Mouse (Mus musculus) kidney, postnatal 0 days (tissue): ENCODE measurements around the gene U2af1. TPM values are rescaled to one million over a fixed set of nuclear protein-coding genes. Genes with fewer than 3 reads are reported as not detected.

Source experiments
- ATAC-seq: fragments of 200-750 bp; cut with Nextera tagmentation; replicated peaks from 2 replicates; pipeline ENCODE4 v1.8.0; 2017; ENCODE audit warnings: low read depth, moderate number of reproducible peaks, moderate TSS enrichment, moderate library complexity; ENCODE audit not compliant: low FRiP score
- DNase-seq: peaks from one replicate; pipeline ENCODE4 v3.0.0-alpha.2; 2016; ENCODE audit warnings: low spot score
- H3K27ac ChIP-seq: fragments of 300-500 bp; sonication (generic); 2 replicates; pipeline ENCODE4 v1.5.1; 2014; ENCODE audit warnings: mild to moderate bottlenecking
- H3K27me3 ChIP-seq: fragments of 300-500 bp; sonication (generic); 2 replicates; pipeline ENCODE4 v1.6.1; 2014; ENCODE audit warnings: low read length, mixed read lengths; ENCODE audit not compliant: insufficient read depth
- H3K36me3 ChIP-seq: fragments of 300-500 bp; sonication (generic); 2 replicates; pipeline ENCODE4 v1.6.1; 2014; ENCODE audit warnings: low read length, mixed read lengths; ENCODE audit not compliant: insufficient read depth
- H3K4me1 ChIP-seq: fragments of 300-500 bp; sonication (generic); replicated peaks from 2 replicates; pipeline ENCODE4 v1.6.1; 2014; ENCODE audit warnings: antibody characterized with exemption, low read length, mixed read lengths; ENCODE audit not compliant: insufficient read depth
- H3K4me2 ChIP-seq: fragments of 300-500 bp; sonication (generic); 2 replicates; pipeline ENCODE4 v1.6.1; 2014; ENCODE audit warnings: mild to moderate bottlenecking, low read length, moderate library complexity, mixed read lengths
- H3K4me3 ChIP-seq: fragments of 300-500 bp; sonication (generic); replicated peaks from 2 replicates; pipeline ENCODE4 v1.5.1; 2014; ENCODE audit warnings: low read depth, low read length
- H3K9ac ChIP-seq: fragments of 300-500 bp; sonication (generic); 2 replicates; pipeline ENCODE4 v1.6.1; 2014; ENCODE audit warnings: low read depth, low read length
- H3K9me3 ChIP-seq: fragments of 300-500 bp; sonication (generic); replicated peaks from 2 replicates; pipeline ENCODE4 v1.6.1; 2016; ENCODE audit warnings: low read length, inconsistent platforms, mixed read lengths
- CTCF ChIP-seq: IDR thresholded peaks from 2 replicates; pipeline ENCODE4 v1.5.1; 2016; ENCODE audit warnings: antibody characterized with exemption, low read depth, mild to moderate bottlenecking, moderate library complexity
- WGBS: fragments of 180-500 bp; shearing (Covaris S2); extraction: QIAGEN DNeasy Blood & Tissue Kit; methylation state at CpG from one replicate; pipeline ENCODE4 v1.1.7; 2014; 5-methylcytosine and 5-hydroxymethylcytosine counted together
- polyA plus RNA-seq: library from polyadenylated mRNA; unstranded; fragments of >200 nt; fragmentation: Nextera tagmentation; extraction: Ambion mirVana; gene quantifications from 2 replicates; pipeline ENCODE4 v1.2.1, GENCODE M21; 2015

U2af1 gene
- polyA plus RNA-seq, 1 experiment from 2014 or later, result 238 TPM

DNA sequence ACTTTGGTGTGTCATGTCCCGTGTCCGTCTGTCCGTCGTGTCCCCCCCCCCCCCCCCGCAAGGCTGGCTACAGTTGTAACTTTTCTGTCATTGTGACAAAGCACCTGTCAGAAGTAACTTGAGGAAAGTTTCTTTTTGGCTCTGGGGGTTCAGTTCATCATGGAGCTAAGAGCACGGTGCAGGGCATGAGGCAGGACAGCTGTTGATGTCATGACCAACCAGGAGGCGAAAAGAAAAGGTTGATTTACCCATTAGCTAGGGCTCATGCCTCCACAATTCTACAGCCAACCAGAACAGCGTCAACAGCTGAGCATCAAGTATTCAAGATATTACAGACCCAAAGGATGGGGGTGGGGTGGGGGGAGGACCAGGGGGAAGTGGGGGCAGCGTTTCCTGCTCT, 9.6 kb upstream of the U2af1 start:
- ATAC-seq (no peak), DNase-seq (no peak)
- Histone ChIP-seq H3K4me2 (no peak overlapping the region), H3K27ac (no peak overlapping the region), H3K9ac (no peak overlapping the region), H3K36me3 (no peaks in the 10 kb centered on the region), H3K9me3 (no peaks in the 10 kb centered on the region), H3K27me3 (no peaks in the 10 kb centered on the region), H3K4me1 (no peaks in the 10 kb centered on the region), H3K4me3 (no peak overlapping the region)
- no peak for TF ChIP-seq CTCF
- WGBS, result 26% methylated on average over 9 of the region's 9 CpGs

DNA sequence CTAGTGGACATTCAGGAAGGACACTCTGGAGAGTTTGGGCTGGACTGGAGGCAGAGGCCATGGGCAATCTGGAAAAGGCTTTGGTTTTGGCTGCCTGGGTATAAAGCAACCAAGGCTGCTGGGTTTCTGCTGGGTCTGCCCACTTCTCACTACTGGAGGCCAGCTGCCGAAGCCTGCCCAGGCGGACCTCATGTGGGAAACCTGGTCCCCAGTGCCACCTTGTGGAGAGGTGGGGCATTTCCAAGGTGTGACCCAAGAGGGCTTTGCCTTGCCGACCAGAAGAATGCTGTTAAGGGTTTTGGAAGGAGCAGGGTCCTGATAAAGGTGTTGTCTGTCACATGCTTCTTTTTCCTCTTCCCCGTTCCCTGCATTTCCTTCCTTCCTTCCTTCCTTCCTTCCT, 6.1 kb upstream of the U2af1 start:
- Histone ChIP-seq H3K27ac (no peak overlapping the region), H3K9ac (no peak overlapping the region), H3K4me1 (no peaks in the 10 kb centered on the region), H3K4me2 (no peak overlapping the region), H3K9me3 (no peaks in the 10 kb centered on the region; the same call in 1 of the 2 replicates), H3K27me3 (no peaks in the 10 kb centered on the region), H3K36me3 (no peaks in the 10 kb centered on the region), H3K4me3 (no peak overlapping the region)
- 9% methylated on average over 4 of the region's 4 CpGs for WGBS
- DNase-seq (peak; percentile 92), ATAC-seq (peak; percentile 82)
- TF ChIP-seq CTCF, result peak; percentile 92

DNA sequence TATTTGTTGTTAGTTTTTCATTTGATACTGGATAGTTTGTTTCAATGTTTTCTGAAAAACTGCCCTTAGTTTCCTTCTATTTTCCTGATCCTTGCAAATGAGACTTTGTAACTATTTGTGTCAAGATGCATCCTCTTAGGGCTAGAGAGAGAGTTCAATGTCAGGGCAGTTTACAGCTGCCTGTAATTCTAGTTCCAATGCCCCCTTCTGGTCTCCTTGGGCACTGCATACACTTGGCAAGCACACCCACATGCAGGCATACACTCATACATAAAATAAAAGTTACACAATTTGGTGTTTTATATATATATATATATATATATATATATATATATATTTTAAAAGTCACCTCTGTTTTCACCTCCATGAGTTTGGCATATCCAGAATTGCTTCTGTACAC, 4.2 kb upstream of the U2af1 start:
- no peak overlapping the region for H3K4me2 ChIP-seq
- no peak for DNase-seq
- peak; percentile 29; the same call in 1 of the 2 replicates for TF ChIP-seq CTCF
- no peaks in the 10 kb centered on the region; the same call in 1 of the 2 replicates for H3K9me3 ChIP-seq
- no peaks in the 10 kb centered on the region for H3K4me1 ChIP-seq
- no peaks in the 10 kb centered on the region for H3K27me3 ChIP-seq
- no peak overlapping the region for H3K27ac ChIP-seq
- no peak for ATAC-seq
- no peak overlapping the region for H3K4me3 ChIP-seq
- H3K9ac ChIP-seq, result no peak overlapping the region
- no peaks in the 10 kb centered on the region for H3K36me3 ChIP-seq

DNA sequence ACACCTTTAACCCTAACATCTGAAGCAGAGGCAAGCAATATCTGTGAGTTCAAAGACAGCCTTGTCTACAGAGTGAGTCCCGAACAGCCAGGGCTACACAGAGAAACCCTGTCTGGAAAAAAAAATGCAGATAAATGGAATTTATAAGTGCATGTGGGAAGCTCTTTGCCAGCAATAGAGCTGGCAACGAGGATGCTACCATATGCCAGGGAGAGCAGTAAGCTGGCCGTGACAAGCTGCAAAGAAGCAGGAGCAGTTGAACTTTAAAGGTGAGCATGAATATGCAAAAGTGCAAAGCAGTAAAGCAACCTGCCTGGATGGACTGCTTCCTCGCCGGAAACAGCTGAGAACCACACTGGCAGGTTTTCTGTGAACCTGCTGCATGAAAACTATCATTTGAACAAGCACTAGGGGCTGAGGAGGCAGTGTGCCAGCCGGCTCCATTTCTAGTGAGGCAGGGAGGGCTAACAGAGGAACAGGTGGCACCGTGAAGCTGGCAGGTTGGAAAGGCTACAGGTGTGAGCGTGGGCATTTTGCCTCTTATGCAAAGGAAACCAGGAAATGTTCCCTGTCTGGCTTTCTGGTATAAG, 2.1 kb upstream of the U2af1 start:
- 0 out of 2 replicates have a peak, but pooled peaks cover 2% of the 10 kb centered on the region for H3K36me3 ChIP-seq
- no peak overlapping the region; the same call in 1 of the 2 replicates for H3K27ac ChIP-seq
- H3K4me1 ChIP-seq, result peaks cover 5% of the 10 kb centered on the region; the same call in 1 of the 2 replicates
- H3K4me2 ChIP-seq, result no peak overlapping the region
- no peak for TF ChIP-seq CTCF
- H3K4me3 ChIP-seq, result no peak overlapping the region
- H3K27me3 ChIP-seq, result no peaks in the 10 kb centered on the region
- no peak for ATAC-seq
- no peaks in the 10 kb centered on the region; the same call in 1 of the 2 replicates for H3K9me3 ChIP-seq
- 66% methylated on average over 8 of the region's 8 CpGs for WGBS
- no peak for DNase-seq
- no peak overlapping the region for H3K9ac ChIP-seq

DNA sequence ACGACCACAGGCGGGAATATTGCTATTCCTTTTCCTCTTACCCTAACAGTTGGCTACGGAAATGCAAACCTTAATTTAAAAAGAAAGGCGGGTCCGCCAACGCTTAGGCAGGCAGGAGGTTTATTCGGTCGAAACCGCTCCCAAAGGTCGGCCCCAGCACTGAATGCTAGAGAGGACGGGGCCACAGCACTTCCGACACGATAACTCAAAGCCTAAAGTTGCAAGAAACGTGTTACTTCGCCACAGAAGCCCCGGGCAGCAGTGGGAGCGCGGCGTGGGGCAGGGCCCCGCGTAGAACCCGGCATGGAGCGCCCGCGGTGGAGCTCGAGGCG, 590 bp downstream of the U2af1 start:
- Histone ChIP-seq H3K4me2 (peak overlapping the region; percentile 60), H3K27ac (peak overlapping the region; percentile 88), H3K4me1 (peaks cover 5% of the 10 kb centered on the region; the same call in 1 of the 2 replicates), H3K4me3 (peak overlapping the region; percentile 100), H3K27me3 (no peaks in the 10 kb centered on the region), H3K9me3 (no peaks in the 10 kb centered on the region; the same call in 1 of the 2 replicates), H3K9ac (peak overlapping the region; percentile 98), H3K36me3 (peaks cover 20% of the 10 kb centered on the region)
- ATAC-seq (no peak), DNase-seq (peak; percentile 11)
- no peak for TF ChIP-seq CTCF
- WGBS, result under 1% methylated on average over 27 of the region's 27 CpGs

DNA sequence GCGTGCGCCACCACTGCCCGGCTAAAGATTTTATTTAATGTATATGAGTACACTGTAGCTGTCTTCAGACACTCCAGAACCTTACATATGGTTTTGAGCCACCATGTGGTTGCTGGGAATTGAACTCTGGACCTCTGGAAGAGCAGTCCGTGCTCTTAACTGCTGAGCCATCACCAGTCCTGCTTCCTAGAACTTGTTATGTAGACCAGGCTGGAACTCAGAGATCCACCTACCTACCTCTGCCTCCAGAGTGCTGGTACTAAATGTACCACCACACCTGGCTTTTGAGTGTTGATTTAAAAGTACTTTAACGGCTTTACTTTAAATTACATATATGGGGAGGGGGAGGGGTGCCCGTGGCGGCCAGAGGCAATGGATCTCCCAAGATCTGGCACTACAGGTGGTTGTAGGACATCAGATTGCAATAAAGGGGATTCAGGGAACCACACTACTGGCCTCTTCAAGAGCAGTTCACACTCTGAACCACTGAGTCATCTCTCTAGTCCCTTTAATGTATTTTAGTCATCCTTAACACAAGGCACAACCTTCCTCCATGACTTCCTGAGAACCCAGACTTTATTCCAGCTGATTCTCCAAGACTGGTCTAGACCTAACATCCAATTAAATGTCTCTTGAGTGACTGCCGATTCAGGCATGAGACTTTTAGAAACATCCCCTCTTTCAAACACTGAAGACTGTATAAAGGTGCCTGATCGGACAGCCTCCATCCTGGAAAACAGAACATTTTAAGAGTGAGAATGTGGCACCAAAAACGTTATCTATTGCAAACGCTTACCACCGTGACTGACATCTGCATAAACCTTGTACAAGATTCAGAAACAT, 1.3 kb downstream of the U2af1 start:
- ATAC-seq (no peak), DNase-seq (no peak)
- H3K4me3 ChIP-seq, result peak overlapping the region; percentile 100
- no peaks in the 10 kb centered on the region for H3K27me3 ChIP-seq
- H3K9me3 ChIP-seq, result no peaks in the 10 kb centered on the region
- TF ChIP-seq CTCF, result no peak
- H3K4me2 ChIP-seq, result peak overlapping the region; percentile 60
- H3K9ac ChIP-seq, result peak overlapping the region; percentile 98
- H3K36me3 ChIP-seq, result peaks cover 27% of the 10 kb centered on the region
- peak overlapping the region; percentile 88 for H3K27ac ChIP-seq
- 44% methylated on average over 12 of the region's 12 CpGs for WGBS
- peaks cover 5% of the 10 kb centered on the region; the same call in 1 of the 2 replicates for H3K4me1 ChIP-seq
